Mouse (Mus musculus) lung, postnatal 25 days (tissue): ENCODE measurements at regions not wholly inside any gene's neighbourhood (a gene's known extent, or its start where the extent isn't known, plus 50 kb on each side); places are given as distances from the start of the nearest gene placed in this dataset.
"Not testable (repeated sequence)": the region's sequence is repeated elsewhere in the genome, so short reads cannot be mapped to it uniquely, and the experiment has no call there.

Experiments used
- DNase-seq: peaks from one replicate; pipeline ENCODE4 v3.0.0; 2022; ENCODE audit warnings: low spot score

- DNase-seq: no peak
These were observed 135.7 kb upstream of the Tlr4 start for GRCm38 (mm10) chr4:66691598-66692220.

GRCm38 (mm10) chr4:66693982-66694578 is 133.3 kb upstream of the Tlr4 start:
- DNase-seq: no peak

GRCm38 (mm10) chr4:66715821-66716760 is 111.3 kb upstream of the Tlr4 start:
- DNase-seq: no peak

GRCm38 (mm10) chr4:66737407-66737806 is 90.0 kb upstream of the Tlr4 start:
- no peak for DNase-seq

- DNase-seq: not testable (repeated sequence)
These were observed 84.0 kb upstream of the Tlr4 start for GRCm38 (mm10) chr4:66743421-66743820.

GRCm38 (mm10) chr4:66768762-66769161 is 58.6 kb upstream of the Tlr4 start:
- peak; percentile 23 for DNase-seq
